Mouse (Mus musculus) stomach, postnatal 0 days (tissue): ENCODE measurements around the gene Olfr692.

ENCODE experiments used
- CTCF ChIP-seq: IDR thresholded peaks from 2 replicates; pipeline ENCODE4 v1.5.1; 2016; ENCODE audit warnings: antibody characterized with exemption, low read depth, mild to moderate bottlenecking, moderate library complexity
- EP300 ChIP-seq: optimal IDR thresholded peaks from 2 replicates; pipeline ENCODE3; 2016; ENCODE audit warnings: antibody characterized with exemption

- TF ChIP-seq CTCF (no peak), EP300 (no peak)
These were observed 12.3 kb downstream of the Olfr692 start for GRCm38 (mm10) chr7:105380329-105380728.
